Comparison of ENCODE assay signal across 27 mouse cellular contexts in the genomic region with DNA sequence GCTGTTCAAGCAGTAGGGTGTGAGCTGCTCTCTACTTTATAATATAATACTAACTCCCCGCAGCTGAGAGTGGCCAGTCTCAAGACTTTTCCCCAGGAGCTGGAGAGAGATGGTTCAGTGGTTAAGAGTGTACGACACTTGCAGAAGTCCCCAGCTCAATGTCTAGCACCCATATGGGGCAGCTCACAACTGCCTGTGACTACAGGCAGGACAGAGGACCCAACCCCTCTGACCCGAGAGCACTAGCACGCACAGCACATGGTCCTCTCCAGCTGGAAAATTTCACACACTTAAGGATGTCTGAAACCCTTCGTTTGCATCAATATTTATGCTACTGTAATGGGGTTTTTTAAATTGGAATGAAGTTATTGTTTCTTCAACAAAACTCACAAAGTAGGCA. TPM values are rescaled to one million over a fixed set of nuclear protein-coding genes. Genes with fewer than 3 reads are reported as not detected.
DNase-seq lines count a peak whose midpoint lies in the region; ATAC-seq and TF ChIP-seq lines count a peak whose summit lies in the region.
"Had no signal": no experiment of that assay in that cellular context is flagged by ENCODE, and none has a peak within 500 bp of the region (broad histone marks: within the 10 kb centered on the region; RNA-seq: fewer than 3 reads in every experiment).

No protein-coding gene starts in this region.

- no peaks in the 10 kb centered on the region for H3K9me3 ChIP-seq in forebrain, embryonic 15.5 days
- no peaks in the 10 kb centered on the region for H3K9me3 ChIP-seq in forebrain, embryonic 14.5 days (replicated peaks; ENCODE audit: control insufficient read depth, low read length)
- no peaks in the 10 kb centered on the region for H3K9me3 ChIP-seq in intestine, embryonic 15.5 days
- no peaks in the 10 kb centered on the region for H3K9me3 ChIP-seq in intestine, postnatal 0 days (ENCODE audit: control insufficient read depth)
- H3K9me3 ChIP-seq: embryonic facial prominence, embryonic 10.5 days; embryonic facial prominence, embryonic 13.5 days; forebrain, embryonic 12.5 days; heart, embryonic 10.5 days had no signal

- no peaks in the 10 kb centered on the region for H3K27me3 ChIP-seq in forebrain, embryonic 15.5 days
- H3K27me3 ChIP-seq in forebrain, embryonic 14.5 days (replicated peaks; ENCODE audit: control insufficient read depth, insufficient read depth, low read length) = no peaks in the 10 kb centered on the region
- no peaks in the 10 kb centered on the region for H3K27me3 ChIP-seq in intestine, embryonic 15.5 days (replicated peaks)
- no peaks in the 10 kb centered on the region for H3K27me3 ChIP-seq in intestine, postnatal 0 days (replicated peaks; ENCODE audit: control insufficient read depth, insufficient read depth, low read length)
- H3K27me3 ChIP-seq: embryonic facial prominence, embryonic 13.5 days; forebrain, embryonic 12.5 days had no signal

- no peak overlapping the region for H3K9ac ChIP-seq in forebrain, embryonic 15.5 days (replicated peaks)
- H3K9ac ChIP-seq in forebrain, embryonic 14.5 days (ENCODE audit: low read length) = no peak overlapping the region
- no peak overlapping the region for H3K9ac ChIP-seq in intestine, embryonic 15.5 days
- H3K9ac ChIP-seq in intestine, postnatal 0 days (ENCODE audit: low read depth, low read length) = no peak overlapping the region
- H3K9ac ChIP-seq: embryonic facial prominence, embryonic 13.5 days; forebrain, embryonic 12.5 days; forebrain, postnatal 0 days; hindbrain, embryonic 14.5 days had no signal

- DNase-seq in forebrain, embryonic 14.5 days (ENCODE audit: low spot score) = no peak
- peak; percentile 22 to 32 for DNase-seq in kidney, postnatal 4 days
- no peak for DNase-seq in kidney, adult 9 months
- DNase-seq: adrenal gland, adult 8-10 months; adrenal gland, postnatal 25 days; cerebellum, adult 11-12 months; cerebellum, adult 8-10 months; cerebellum, postnatal 36 days; embryo, embryonic 11 days; forebrain, postnatal 0 days; gastrocnemius, adult 2 months; gastrocnemius, postnatal 25 days; heart, adult 2 months; heart, postnatal 10 days; heart, postnatal 4 days had no signal

- no peaks in the 10 kb centered on the region for H3K4me1 ChIP-seq in forebrain, embryonic 15.5 days
- no peaks in the 10 kb centered on the region for H3K4me1 ChIP-seq in forebrain, embryonic 14.5 days (ENCODE audit: control insufficient read depth, insufficient read depth, low read length)
- 0 out of 2 replicates have a peak, but pooled peaks cover 4% of the 10 kb centered on the region for H3K4me1 ChIP-seq in intestine, embryonic 15.5 days (replicated peaks)
- no peaks in the 10 kb centered on the region for H3K4me1 ChIP-seq in intestine, postnatal 0 days (replicated peaks; ENCODE audit: control insufficient read depth, insufficient read depth, low read length)
- H3K4me1 ChIP-seq: forebrain, embryonic 12.5 days had no signal

- peak overlapping the region; percentile 52; the same call in 1 of the 2 replicates for H3K27ac ChIP-seq in forebrain, embryonic 15.5 days (replicated peaks)
- H3K27ac ChIP-seq in forebrain, embryonic 14.5 days (ENCODE audit: low read depth, low read length) = no peak overlapping the region; the same call in 1 of the 2 replicates
- no peak overlapping the region for H3K27ac ChIP-seq in intestine, embryonic 15.5 days
- no peak overlapping the region for H3K27ac ChIP-seq in intestine, postnatal 0 days (ENCODE audit: low read depth, low read length)
- H3K27ac ChIP-seq: embryonic facial prominence, embryonic 10.5 days; embryonic facial prominence, embryonic 13.5 days; forebrain, embryonic 12.5 days; gastrocnemius, adult 2 months; heart, adult 2 months; heart, embryonic 10.5 days; hindbrain, embryonic 14.5 days; hindbrain, postnatal 0 days had no signal

- no peak overlapping the region for H3K4me2 ChIP-seq in forebrain, embryonic 15.5 days (replicated peaks)
- H3K4me2 ChIP-seq in forebrain, embryonic 14.5 days (ENCODE audit: low read length) = no peak overlapping the region
- H3K4me2 ChIP-seq in intestine, embryonic 15.5 days (replicated peaks) = no peak overlapping the region
- no peak overlapping the region for H3K4me2 ChIP-seq in intestine, postnatal 0 days (replicated peaks; ENCODE audit: low read depth)
- H3K4me2 ChIP-seq: embryonic facial prominence, embryonic 13.5 days; forebrain, embryonic 12.5 days; hindbrain, embryonic 14.5 days had no signal

- ATAC-seq in forebrain, embryonic 15.5 days (replicated peaks) = 0 out of 2 replicates have a peak, but pooled peaks have one; percentile 26
- ATAC-seq in forebrain, embryonic 14.5 days = no peak
- 0 out of 2 replicates have a peak, but pooled peaks have one; percentile 53 for ATAC-seq in intestine, embryonic 15.5 days
- ATAC-seq in intestine, postnatal 0 days = no peak
- ATAC-seq in inflammation-experienced regulatory T-cells, adult 6 months = no peak
- ATAC-seq: activated CD4-positive, CD25-positive, alpha-beta regulatory T cell, adult 4 months; forebrain, postnatal 0 days; hindbrain, postnatal 0 days had no signal

- no peak overlapping the region for H3K4me3 ChIP-seq in forebrain, embryonic 15.5 days
- H3K4me3 ChIP-seq in forebrain, embryonic 14.5 days (ENCODE audit: low read depth, low read length) = no peak overlapping the region
- H3K4me3 ChIP-seq in intestine, embryonic 15.5 days (replicated peaks) = no peak overlapping the region
- H3K4me3 ChIP-seq in intestine, postnatal 0 days (ENCODE audit: low read depth, low read length) = no peak overlapping the region
- H3K4me3 ChIP-seq: embryonic facial prominence, embryonic 10.5 days; embryonic facial prominence, embryonic 13.5 days; erythroblast, embryonic 14.5 days; forebrain, embryonic 12.5 days; gastrocnemius, adult 2 months; heart, adult 2 months; heart, embryonic 10.5 days had no signal

- H3K36me3 ChIP-seq in forebrain, embryonic 15.5 days = no peaks in the 10 kb centered on the region
- H3K36me3 ChIP-seq in forebrain, embryonic 14.5 days (ENCODE audit: control insufficient read depth, insufficient read depth, low read length) = no peaks in the 10 kb centered on the region
- H3K36me3 ChIP-seq in intestine, embryonic 15.5 days = no peaks in the 10 kb centered on the region
- no peaks in the 10 kb centered on the region for H3K36me3 ChIP-seq in intestine, postnatal 0 days (ENCODE audit: control insufficient read depth, insufficient read depth)
- H3K36me3 ChIP-seq: embryonic facial prominence, embryonic 10.5 days; embryonic facial prominence, embryonic 13.5 days; forebrain, embryonic 12.5 days; heart, embryonic 10.5 days had no signal

- WGBS in forebrain, embryonic 15.5 days = 76% methylated on average over 5 of the region's 5 CpGs
- WGBS in forebrain, embryonic 14.5 days = 86% methylated on average over 5 of the region's 5 CpGs
- WGBS in intestine, embryonic 15.5 days = 50% methylated on average over 5 of the region's 5 CpGs
- 73% methylated on average over 5 of the region's 5 CpGs for WGBS in intestine, postnatal 0 days

- TF ChIP-seq CTCF in intestine, postnatal 0 days (IDR thresholded peaks at IDR 0.05; ENCODE audit: low read depth) = no peak

RNA-seq across cellular contexts. Expression of gene Znrf2, which starts 56.3 kb away (rescaled TPM):
- 18.4 and 22.0 TPM in 2 replicates for polyA plus RNA-seq in forebrain, embryonic 15.5 days (2015; fragmentation: Nextera tagmentation; extraction: Ambion mirVana)
- polyA plus RNA-seq in forebrain, embryonic 14.5 days (2014; fragmentation: Nextera tagmentation; extraction: Ambion mirVana) = 16.5 and 17.9 TPM in 2 replicates
- 5.8 and 6.5 TPM in 2 replicates for polyA plus RNA-seq in intestine, embryonic 15.5 days (2015; fragmentation: Nextera tagmentation; extraction: Ambion mirVana)
- polyA plus RNA-seq in intestine, postnatal 0 days (2015; fragmentation: Nextera tagmentation; extraction: Ambion mirVana) = 7.8 and 8.5 TPM in 2 replicates
- polyA plus RNA-seq in inflammation-experienced regulatory T-cells, adult 6 months (2017; shearing (Covaris generic)) = 10 to 100 TPM; 22.3 to 28.7 (median 23.7) TPM

Comparison
In these comparisons a context has a peak if more than half of its experiments do, and no peak if none do; other contexts are left out.
1. ATAC-seq: peak in forebrain, embryonic 15.5 days (single experiment) and intestine, embryonic 15.5 days (single experiment); none in forebrain, embryonic 14.5 days (single experiment), intestine, postnatal 0 days (single experiment) and inflammation-experienced regulatory T-cells, adult 6 months (single experiment).
2. DNase-seq: peak in kidney, postnatal 4 days (2 of 2); none in forebrain, embryonic 14.5 days (single experiment) and kidney, adult 9 months (single experiment).